Mouse (Mus musculus) midbrain, embryonic 11.5 days (tissue): Measurements from ENCODE around the gene Mettl22. TPM values are rescaled to one million over a fixed set of nuclear protein-coding genes. Genes with fewer than 3 reads are reported as not detected.

Experiments used
- ATAC-seq: fragments of 200-750 bp; cut with Nextera tagmentation; 2 replicates; pipeline ENCODE4 v1.8.0; 2017; ENCODE audit warnings: moderate TSS enrichment, moderate library complexity; ENCODE audit not compliant: low FRiP score
- DNase-seq: peaks from one replicate; pipeline ENCODE4 v3.0.0; 2015; ENCODE audit warnings: low spot score; ENCODE audit errors: missing footprints
- H3K27ac ChIP-seq: fragments of 300-500 bp; sonication (generic); 2 replicates; pipeline ENCODE4 v1.5.1; 2014; ENCODE audit warnings: low read depth, low read length
- H3K27me3 ChIP-seq: fragments of 300-500 bp; sonication (generic); 2 replicates; pipeline ENCODE4 v1.6.1; 2014; ENCODE audit warnings: mild to moderate bottlenecking, low read length, moderate library complexity, mixed read lengths; ENCODE audit not compliant: control insufficient read depth, insufficient read depth
- H3K36me3 ChIP-seq: fragments of 300-500 bp; sonication (generic); 2 replicates; pipeline ENCODE4 v1.6.1; 2014; ENCODE audit warnings: mild to moderate bottlenecking, low read length, moderate library complexity, mixed read lengths; ENCODE audit not compliant: control insufficient read depth, insufficient read depth
- H3K4me1 ChIP-seq: fragments of 300-500 bp; sonication (generic); 2 replicates; pipeline ENCODE4 v1.6.1; 2014; ENCODE audit warnings: low read length; ENCODE audit not compliant: control insufficient read depth, insufficient read depth
- H3K4me2 ChIP-seq: fragments of 300-500 bp; sonication (generic); 2 replicates; pipeline ENCODE4 v1.6.1; 2014; ENCODE audit warnings: mild to moderate bottlenecking, moderate library complexity
- H3K4me3 ChIP-seq: fragments of 300-500 bp; sonication (generic); 2 replicates; pipeline ENCODE4 v1.5.1; 2014; ENCODE audit warnings: low read depth, low read length
- H3K9ac ChIP-seq: fragments of 300-500 bp; sonication (generic); 2 replicates; pipeline ENCODE4 v1.6.1; 2014; ENCODE audit warnings: low read length
- H3K9me3 ChIP-seq: fragments of 300-500 bp; sonication (generic); 2 replicates; pipeline ENCODE4 v1.6.1; 2016; ENCODE audit warnings: low read length; ENCODE audit not compliant: control insufficient read depth
- WGBS: fragments of 180-500 bp; shearing (Covaris S2); extraction: QIAGEN DNeasy Blood & Tissue Kit; methylation state at CpG from one replicate; pipeline ENCODE4 v1.1.7; 2014; 5-methylcytosine and 5-hydroxymethylcytosine counted together
- polyA plus RNA-seq: library from polyadenylated mRNA; unstranded; fragments of >200 nt; fragmentation: Nextera tagmentation; extraction: Ambion mirVana; gene quantifications from 2 replicates; pipeline ENCODE4 v1.2.1, GENCODE M21; 2014

Gene Mettl22
- polyA plus RNA-seq, 1 experiment from 2014 or later: 24.3 TPM

GRCm38 (mm10) chr16:8444911-8445310 lies 25.7 kb upstream of the Mettl22 start:
- H3K27ac ChIP-seq: no peak overlapping the region
- no peaks in the 10 kb centered on the region for H3K4me1 ChIP-seq
- WGBS: 86% methylated on average over 7 of the region's 7 CpGs
- no peak overlapping the region for H3K4me2 ChIP-seq
- DNase-seq (no peak), ATAC-seq (no peak)
- no peaks in the 10 kb centered on the region for H3K36me3 ChIP-seq
- no peaks in the 10 kb centered on the region for H3K27me3 ChIP-seq
- H3K4me3 ChIP-seq: no peak overlapping the region
- no peak overlapping the region for H3K9ac ChIP-seq
- H3K9me3 ChIP-seq: no peaks in the 10 kb centered on the region

DNA sequence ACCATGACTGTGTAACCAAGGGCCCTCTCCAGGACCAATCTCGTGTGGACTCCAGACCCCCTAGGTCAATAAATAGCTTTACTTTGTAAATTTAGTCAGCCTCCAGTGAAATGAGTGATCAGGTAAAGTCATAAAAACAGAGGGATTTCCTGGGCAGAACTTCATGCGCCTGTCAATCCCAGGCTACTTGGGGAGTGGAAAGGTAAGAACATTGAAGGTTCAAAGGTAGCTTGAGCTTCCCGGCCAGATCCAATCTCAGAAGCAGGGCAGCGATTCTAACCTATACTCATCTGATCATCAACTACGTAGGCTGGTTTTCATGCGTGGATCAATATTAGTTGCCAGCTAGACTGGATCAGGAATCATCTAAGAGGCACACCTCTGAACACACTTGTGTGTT lies 24.3 kb upstream of the Mettl22 start:
- no peaks in the 10 kb centered on the region for H3K27me3 ChIP-seq
- H3K4me2 ChIP-seq: no peak overlapping the region
- no peak overlapping the region for H3K9ac ChIP-seq
- H3K27ac ChIP-seq: no peak overlapping the region
- 92% methylated on average over 6 of the region's 6 CpGs for WGBS
- H3K4me1 ChIP-seq: no peaks in the 10 kb centered on the region
- H3K4me3 ChIP-seq: no peak overlapping the region
- ATAC-seq: no peak
- DNase-seq: no peak
- no peaks in the 10 kb centered on the region for H3K9me3 ChIP-seq
- no peaks in the 10 kb centered on the region for H3K36me3 ChIP-seq

- Histone ChIP-seq H3K27me3 (no peaks in the 10 kb centered on the region), H3K27ac (no peak overlapping the region), H3K4me3 (no peak overlapping the region), H3K9me3 (no peaks in the 10 kb centered on the region), H3K4me2 (no peak overlapping the region), H3K4me1 (no peaks in the 10 kb centered on the region), H3K9ac (no peak overlapping the region), H3K36me3 (no peaks in the 10 kb centered on the region)
- 96% methylated on average over 2 of the region's 2 CpGs for WGBS
- ATAC-seq: no peak
- DNase-seq: no peak
Observed at GRCm38 (mm10) chr16:8453301-8453700, 17.3 kb upstream of the Mettl22 start.

DNA sequence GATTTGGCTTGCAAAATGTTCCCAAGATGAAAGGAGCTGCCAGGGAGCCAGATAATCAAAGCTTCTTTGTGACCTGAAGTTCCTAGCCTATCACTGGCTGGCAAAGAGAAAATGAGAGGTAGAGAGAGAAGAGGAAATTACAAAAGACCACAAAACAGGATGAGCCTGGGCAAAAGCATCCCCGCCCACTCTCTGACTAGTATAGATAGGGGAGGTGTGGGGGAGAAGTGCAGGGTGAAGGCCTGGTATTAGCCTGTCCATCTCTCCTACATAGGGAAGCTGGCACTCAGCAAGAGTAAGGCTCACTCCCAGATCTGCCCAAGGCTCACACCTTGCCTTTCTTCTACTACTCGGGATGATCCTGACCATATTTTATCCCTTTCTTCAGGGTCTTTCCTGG lies 15.4 kb upstream of the Mettl22 start:
- Histone ChIP-seq H3K4me1 (no peaks in the 10 kb centered on the region), H3K9me3 (no peaks in the 10 kb centered on the region), H3K36me3 (no peaks in the 10 kb centered on the region), H3K27ac (no peak overlapping the region), H3K4me2 (no peak overlapping the region), H3K9ac (no peak overlapping the region), H3K27me3 (no peaks in the 10 kb centered on the region), H3K4me3 (no peak overlapping the region)
- ATAC-seq (no peak), DNase-seq (no peak)
- WGBS: 77% methylated on average over 2 of the region's 2 CpGs

DNA sequence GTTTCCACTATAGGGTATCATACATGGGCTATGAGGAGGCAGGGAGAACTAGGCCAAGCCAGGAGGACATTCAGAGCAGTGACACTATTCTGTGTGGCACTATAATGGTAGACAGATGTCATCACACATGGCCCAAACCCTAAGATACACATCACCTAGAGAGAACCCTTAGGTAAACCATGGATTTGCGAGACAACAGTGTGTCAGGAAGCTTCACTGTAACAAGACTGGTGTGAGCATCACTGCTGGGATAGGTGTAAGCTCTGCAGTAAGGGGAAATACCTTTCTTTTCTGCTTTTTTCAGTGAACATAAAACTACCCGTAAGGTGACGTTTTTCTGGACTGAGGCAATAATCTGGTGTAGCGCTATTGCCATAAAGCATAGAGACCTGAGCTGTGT lies 12.2 kb upstream of the Mettl22 start:
- Histone ChIP-seq H3K4me1 (no peaks in the 10 kb centered on the region), H3K36me3 (no peaks in the 10 kb centered on the region), H3K9me3 (no peaks in the 10 kb centered on the region), H3K27me3 (no peaks in the 10 kb centered on the region), H3K27ac (no peak overlapping the region), H3K4me3 (no peak overlapping the region), H3K4me2 (no peak overlapping the region), H3K9ac (no peak overlapping the region)
- 87% methylated on average over 4 of the region's 4 CpGs for WGBS
- DNase-seq: no peak
- ATAC-seq: no peak

DNA sequence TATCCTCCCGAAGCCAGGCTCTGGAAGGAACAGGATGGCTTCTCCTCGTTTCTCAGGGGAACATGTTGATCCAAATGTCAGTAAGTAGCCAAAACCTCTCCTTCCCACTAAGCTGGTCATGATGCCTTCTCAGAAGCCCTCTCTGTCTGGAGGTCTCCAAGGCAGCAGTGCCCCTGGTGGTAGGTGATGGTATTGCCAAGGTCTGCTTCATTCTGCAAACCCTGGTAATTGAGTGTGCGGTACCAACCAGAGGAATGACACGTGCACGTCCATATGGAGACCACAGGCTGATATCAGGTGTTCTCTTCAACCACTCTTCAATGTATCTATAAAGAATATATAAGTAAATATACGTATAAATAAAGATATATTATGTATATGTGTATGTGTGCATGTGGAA lies 11.5 kb upstream of the Mettl22 start:
- no peak overlapping the region for H3K4me2 ChIP-seq
- no peak overlapping the region for H3K4me3 ChIP-seq
- ATAC-seq (no peak), DNase-seq (peak; percentile 96)
- no peaks in the 10 kb centered on the region for H3K4me1 ChIP-seq
- no peaks in the 10 kb centered on the region for H3K27me3 ChIP-seq
- no peaks in the 10 kb centered on the region for H3K9me3 ChIP-seq
- H3K9ac ChIP-seq: no peak overlapping the region
- H3K27ac ChIP-seq: no peak overlapping the region
- H3K36me3 ChIP-seq: no peaks in the 10 kb centered on the region
- 35% methylated on average over 6 of the region's 6 CpGs for WGBS

DNA sequence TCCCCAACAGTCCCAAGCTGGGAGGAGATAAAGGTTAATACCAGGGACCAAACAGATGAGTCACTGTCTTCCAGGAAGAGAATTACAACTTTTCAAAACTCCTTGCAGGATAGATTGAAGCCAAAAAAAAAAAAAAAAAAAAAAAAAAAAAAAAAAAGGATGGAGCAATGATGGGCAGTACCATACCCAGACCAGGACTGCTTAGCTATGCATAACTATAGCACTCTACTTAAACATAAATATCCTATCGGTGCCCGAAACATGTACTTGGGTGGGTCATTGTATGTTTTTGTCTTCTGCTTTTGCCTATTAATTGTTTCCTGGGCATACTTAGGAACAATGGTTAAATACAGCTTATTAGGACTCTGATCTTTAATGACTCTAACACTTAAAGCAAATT lies 456 bp upstream of the Mettl22 start:
- Histone ChIP-seq H3K27me3 (no peaks in the 10 kb centered on the region), H3K4me1 (peaks cover 3% of the 10 kb centered on the region; the same call in 1 of the 2 replicates), H3K36me3 (no peaks in the 10 kb centered on the region), H3K9ac (no peak overlapping the region), H3K27ac (no peak overlapping the region), H3K4me3 (no peak overlapping the region), H3K4me2 (peak overlapping the region; percentile 77), H3K9me3 (no peaks in the 10 kb centered on the region)
- DNase-seq: no peak
- WGBS: 83% methylated on average over 2 of the region's 2 CpGs
- peak; percentile 60 for ATAC-seq

- no peak for DNase-seq
- no peak for ATAC-seq
- H3K27ac ChIP-seq: no peak overlapping the region
Observed at GRCm38 (mm10) chr16:8487396-8488005, 16.9 kb downstream of the Mettl22 start.

DNA sequence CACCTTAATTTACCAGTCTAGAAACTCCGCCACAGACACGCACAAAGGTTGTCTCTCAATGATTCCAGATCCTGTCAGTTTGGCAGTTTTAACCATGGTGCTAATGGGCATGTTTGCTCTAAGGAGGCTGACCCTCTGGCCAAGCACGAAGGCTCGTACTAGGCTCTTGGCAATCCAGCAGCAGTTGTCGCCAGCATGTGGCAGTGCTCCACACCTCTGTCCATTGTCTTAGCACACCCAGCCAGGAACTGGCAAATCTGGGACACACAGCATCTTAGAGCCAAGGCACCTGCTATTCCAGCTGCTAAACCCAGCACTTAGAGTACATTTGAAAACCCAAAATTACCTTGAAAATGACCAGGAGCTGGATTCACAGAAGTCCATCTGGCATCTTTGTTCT lies 18.8 kb downstream of the Mettl22 start:
- H3K9ac ChIP-seq: no peak overlapping the region
- H3K36me3 ChIP-seq: peaks cover 2% of the 10 kb centered on the region; the same call in 1 of the 2 replicates
- 87% methylated on average over 5 of the region's 5 CpGs for WGBS

More at GRCm38 (mm10) chr16:8487396-8488005, 16.9 kb downstream of the Mettl22 start:
- Histone ChIP-seq H3K4me3 (no peak overlapping the region), H3K36me3 (peaks cover 2% of the 10 kb centered on the region; the same call in 1 of the 2 replicates), H3K9ac (no peak overlapping the region), H3K9me3 (no peaks in the 10 kb centered on the region), H3K27me3 (no peaks in the 10 kb centered on the region), H3K4me2 (no peak overlapping the region), H3K4me1 (no peaks in the 10 kb centered on the region)
- 92% methylated on average over 9 of the region's 9 CpGs for whole genome bisulfite sequencing

More for the DNA sequence above, 18.8 kb downstream of the Mettl22 start:
- no peaks in the 10 kb centered on the region for H3K9me3 ChIP-seq
- no peak overlapping the region for H3K4me2 ChIP-seq
- no peak overlapping the region for H3K4me3 ChIP-seq
- H3K4me1 ChIP-seq: no peaks in the 10 kb centered on the region
- no peak for DNase-seq
- ATAC-seq: no peak
- H3K27me3 ChIP-seq: no peaks in the 10 kb centered on the region
- no peak overlapping the region for H3K27ac ChIP-seq
